Mouse (Mus musculus) liver, embryonic 18 days (tissue): ENCODE measurements around the gene Krtap19-1. TPM values are rescaled to one million over a fixed set of nuclear protein-coding genes. Genes with fewer than 3 reads are reported as not detected.

Source experiments
- polyA plus RNA-seq: library from polyadenylated mRNA; depleted of rRNA; stranded (reverse); fragments of >200 nt; gene quantifications from 2 replicates; pipeline ENCODE4 v1.2.3, GENCODE M21; 2012; rRNA removed

Krtap19-1 gene
- polyA plus RNA-seq = not detected in 2 replicates

GRCm38 (mm10) chr16:88869311-88869710, at the start of gene Krtap19-1:
Gene Krtap19-1 (minus strand): TSS chr16:88869411.

GRCm38 (mm10) chr16:88896357-88896756, 27.1 kb upstream of the Krtap19-1 start, which contains the start of gene Krtap19-5:
Gene Krtap19-5 (minus strand): TSS chr16:88896457.

DNA sequence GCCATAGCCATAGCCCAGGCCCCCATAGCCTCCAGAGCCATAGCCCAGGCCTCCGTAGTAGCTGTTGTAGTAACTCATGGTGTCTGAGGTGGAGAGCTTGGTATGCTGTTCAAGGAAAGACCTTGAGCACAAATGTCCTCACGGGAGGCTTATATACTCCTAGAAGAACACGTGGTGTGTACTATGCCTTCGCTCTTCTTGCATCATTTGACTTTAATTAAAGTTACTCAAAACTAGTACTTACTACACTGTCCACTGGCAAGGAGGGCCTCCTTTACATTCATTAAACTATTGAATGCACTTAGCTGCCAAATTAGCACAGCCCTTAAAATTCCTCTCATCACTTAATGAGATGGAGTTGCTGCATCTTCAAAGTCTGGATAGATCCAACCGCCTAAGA, 15.8 kb upstream of the Krtap19-1 start, which contains the start of gene Krtap19-4:
Gene Krtap19-4 (minus strand): TSS at position 101 of the 400 bp plus-strand sequence.

DNA sequence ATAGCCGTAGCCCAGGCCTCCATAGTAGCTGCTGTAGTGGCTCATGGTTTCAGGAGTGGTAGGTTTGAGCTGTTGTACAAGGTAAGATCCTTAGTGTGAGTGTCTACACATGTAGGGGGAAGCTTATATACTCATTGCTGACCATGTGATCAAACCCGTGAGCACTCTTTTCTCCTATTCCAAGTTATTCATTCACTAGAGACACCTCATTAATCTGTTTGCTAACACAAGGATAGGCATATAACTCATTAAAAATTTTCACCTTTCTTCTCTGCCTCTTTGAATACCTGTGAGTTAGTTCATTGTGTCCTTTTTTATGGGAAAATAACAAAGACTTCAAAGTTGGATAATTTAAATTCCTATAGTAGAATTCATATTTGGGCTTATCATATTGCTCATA, 8.7 kb upstream of the Krtap19-1 start, which contains the start of gene Krtap19-3:
Gene Krtap19-3 (minus strand): TSS at position 101 of the 400 bp plus-strand sequence.

DNA sequence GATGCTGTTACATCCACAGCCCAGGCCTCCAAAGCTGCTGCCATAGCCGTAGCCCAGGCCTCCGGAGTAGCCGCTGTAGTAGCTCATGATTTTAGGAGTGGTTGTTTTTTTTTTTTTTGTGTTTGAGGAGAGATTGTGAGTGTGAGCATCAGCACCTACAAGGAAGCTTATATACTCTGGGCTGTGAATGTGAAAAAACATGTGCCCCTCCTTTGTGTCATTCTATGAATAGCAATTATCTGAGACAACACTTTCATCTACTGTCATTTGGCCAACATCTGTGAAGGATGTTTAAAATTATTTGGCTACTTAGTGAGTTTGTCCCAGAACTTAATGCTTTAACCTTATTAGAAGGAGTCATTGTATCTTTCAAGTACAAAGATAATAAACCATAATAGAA, 5.0 kb upstream of the Krtap19-1 start, which contains the start of gene Krtap19-2:
Gene Krtap19-2 (minus strand): TSS at position 101 of the 400 bp plus-strand sequence.

DNA sequence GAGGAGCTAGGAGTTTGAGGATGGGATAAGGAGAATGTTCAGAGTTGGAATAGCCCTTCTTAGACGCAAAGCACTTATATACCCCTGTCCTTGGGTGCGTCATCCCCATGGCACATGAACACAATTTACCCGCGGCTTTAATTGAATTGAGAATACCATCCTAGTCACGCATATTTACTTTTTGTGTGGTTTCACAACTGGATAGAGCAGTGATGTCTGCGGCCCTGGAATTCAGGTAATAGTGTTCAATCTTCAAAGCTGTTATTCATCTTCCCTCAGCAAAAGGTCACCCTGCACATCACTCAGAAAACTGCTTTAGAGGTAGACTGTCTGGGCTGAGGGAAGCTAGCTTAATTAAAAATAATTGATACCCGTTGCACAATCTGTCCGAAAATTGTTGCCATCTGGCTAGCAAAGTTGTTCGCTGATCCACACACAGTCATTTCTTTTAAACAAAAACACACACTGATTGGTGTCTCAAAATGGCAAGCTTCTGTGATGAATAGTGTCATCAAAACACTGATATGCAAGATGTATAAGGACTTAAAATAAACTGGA, 43.0 kb downstream of the Krtap19-1 start, which contains the start of gene Krtap14:
Gene Krtap14 (minus strand): TSS at position 51 of the 558 bp plus-strand sequence.

DNA sequence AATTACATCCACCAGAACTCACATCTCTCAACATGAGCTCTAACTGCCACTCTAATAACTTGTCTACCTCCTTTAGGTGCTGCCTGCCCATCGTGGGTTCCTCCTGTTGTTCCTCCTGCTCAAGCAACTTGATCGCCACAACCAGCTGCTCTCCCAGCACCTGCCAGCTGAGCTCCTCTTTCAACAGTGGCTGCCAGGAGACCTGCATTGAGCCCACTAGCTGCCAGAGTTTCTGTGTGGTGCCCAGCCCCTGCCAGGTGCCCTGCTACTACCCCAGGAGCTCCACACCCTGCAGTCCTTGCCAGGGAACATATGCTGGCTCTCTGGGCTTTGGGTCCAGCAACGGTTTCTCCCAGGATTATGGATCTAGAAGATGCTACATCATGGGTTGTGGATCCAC, 49.1 kb downstream of the Krtap19-1 start, which contains the start of gene Krtap15:
Gene Krtap15 (plus strand): TSS at position 150 of the 400 bp plus-strand sequence.

Other genes starting within 250 kb of the Krtap19-1 start
- gene 2310079G19Rik, start 241.7 kb downstream of the Krtap19-1 start, polyA plus RNA-seq = not detected in 2 replicates
- gene Krtap26-1, start 221.6 kb downstream of the Krtap19-1 start, polyA plus RNA-seq = not detected in 2 replicates
- gene Krtap27-1, start 197.7 kb downstream of the Krtap19-1 start, polyA plus RNA-seq = not detected in 2 replicates
- gene 2310061N02Rik, start 161.4 kb downstream of the Krtap19-1 start, polyA plus RNA-seq = not detected in 2 replicates
- gene Krtap13-1, start 140.5 kb downstream of the Krtap19-1 start, polyA plus RNA-seq = not detected in 2 replicates
- gene Krtap13, start 117.8 kb downstream of the Krtap19-1 start, polyA plus RNA-seq = not detected in 2 replicates
- not detected in 2 replicates for gene 2310034C09Rik, start 110.6 kb downstream of the Krtap19-1 start, polyA plus RNA-seq
- not detected in 2 replicates for gene 2310057N15Rik, start 95.2 kb downstream of the Krtap19-1 start, polyA plus RNA-seq
- not detected in 2 replicates for gene Gm5965, start 91.5 kb downstream of the Krtap19-1 start, polyA plus RNA-seq
- not detected in 2 replicates for gene Gm20741, start 57.2 kb downstream of the Krtap19-1 start, polyA plus RNA-seq
- not detected in 2 replicates for gene Krtap15, start 49.2 kb downstream of the Krtap19-1 start, polyA plus RNA-seq
- not detected in 2 replicates for gene Krtap14, start 43.3 kb downstream of the Krtap19-1 start, polyA plus RNA-seq
- gene Krtap19-2, start 4.9 kb upstream of the Krtap19-1 start, polyA plus RNA-seq = not detected in 2 replicates
- gene Krtap19-3, start 8.6 kb upstream of the Krtap19-1 start, polyA plus RNA-seq = not detected in 2 replicates
- not detected in 2 replicates for gene Krtap19-4, start 15.7 kb upstream of the Krtap19-1 start, polyA plus RNA-seq
- not detected in 2 replicates for gene Krtap19-5, start 27.0 kb upstream of the Krtap19-1 start, polyA plus RNA-seq
- gene Krtap19-9b, start 62.9 kb upstream of the Krtap19-1 start, polyA plus RNA-seq = not detected in 2 replicates
- gene Krtap16-3, start 93.5 kb upstream of the Krtap19-1 start, polyA plus RNA-seq = not detected in 2 replicates
- gene Krtap22-2, start 141.3 kb upstream of the Krtap19-1 start, polyA plus RNA-seq = not detected in 2 replicates
- gene Gm10229, start 145.9 kb upstream of the Krtap19-1 start, polyA plus RNA-seq = not detected in 2 replicates
- not detected in 2 replicates for gene Krtap6-1, start 162.3 kb upstream of the Krtap19-1 start, polyA plus RNA-seq
- gene Gm10228, start 172.1 kb upstream of the Krtap19-1 start, polyA plus RNA-seq = not detected in 2 replicates
- gene Krtap6-5, start 178.5 kb upstream of the Krtap19-1 start, polyA plus RNA-seq = not detected in 2 replicates
- gene 1110025L11Rik, start 194.6 kb upstream of the Krtap19-1 start, polyA plus RNA-seq = not detected in 2 replicates
- gene Krtap6-3, start 214.6 kb upstream of the Krtap19-1 start, polyA plus RNA-seq = not detected in 2 replicates